Mouse (Mus musculus) stomach, embryonic 14.5 days (tissue): ENCODE results near the gene Nod1. TPM values are rescaled to one million over a fixed set of nuclear protein-coding genes. Genes with fewer than 3 reads are reported as not detected.

Experiments used
- ATAC-seq: fragments of 200-750 bp; cut with Nextera tagmentation; 2 replicates; pipeline ENCODE4 v1.8.0; 2017; ENCODE audit warnings: low read depth, moderate TSS enrichment; ENCODE audit not compliant: insufficient number of reproducible peaks, insufficient read depth, low FRiP score
- H3K27ac ChIP-seq: fragments of 300-500 bp; sonication (generic); 2 replicates; pipeline ENCODE4 v1.5.1; 2014; ENCODE audit warnings: mild to moderate bottlenecking, low read length, moderate library complexity, mixed read lengths
- H3K27me3 ChIP-seq: fragments of 300-500 bp; sonication (generic); 2 replicates; pipeline ENCODE4 v1.6.1; 2014; ENCODE audit warnings: low read length, control low read depth, mixed read lengths; ENCODE audit not compliant: control insufficient read depth, insufficient read depth
- H3K36me3 ChIP-seq: fragments of 300-500 bp; sonication (generic); 2 replicates; pipeline ENCODE4 v1.6.1; 2014; ENCODE audit warnings: mild to moderate bottlenecking, control low read depth, low read length, moderate library complexity, mixed read lengths; ENCODE audit not compliant: control insufficient read depth, insufficient read depth
- H3K4me1 ChIP-seq: fragments of 300-500 bp; sonication (generic); 2 replicates; pipeline ENCODE4 v1.6.1; 2014; ENCODE audit warnings: low read length, control low read depth, mixed read lengths; ENCODE audit not compliant: control insufficient read depth, insufficient read depth
- H3K4me2 ChIP-seq: fragments of 300-500 bp; sonication (generic); replicated peaks from 2 replicates; pipeline ENCODE4 v1.6.1; 2014; ENCODE audit warnings: low read depth, low read length, control low read depth
- H3K4me3 ChIP-seq: fragments of 300-500 bp; sonication (generic); 2 replicates; pipeline ENCODE4 v1.5.1; 2014; ENCODE audit warnings: low read depth, low read length, control low read depth
- H3K9ac ChIP-seq: fragments of 300-500 bp; sonication (generic); replicated peaks from 2 replicates; pipeline ENCODE4 v1.6.1; 2014; ENCODE audit warnings: low read depth, mild to moderate bottlenecking, control low read depth, low read length, moderate library complexity, mixed read lengths
- H3K9me3 ChIP-seq: fragments of 300-500 bp; sonication (generic); 2 replicates; pipeline ENCODE4 v1.6.1; 2016; ENCODE audit warnings: low read depth, low read length, control low read depth; ENCODE audit not compliant: control insufficient read depth
- WGBS: fragments of 180-500 bp; shearing (Covaris S2); extraction: QIAGEN DNeasy Blood & Tissue Kit; methylation state at CpG from one replicate; pipeline ENCODE4 v1.1.7; 2014; 5-methylcytosine and 5-hydroxymethylcytosine counted together
- polyA plus RNA-seq: library from polyadenylated mRNA; unstranded; fragments of >200 nt; fragmentation: Nextera tagmentation; extraction: Ambion mirVana; gene quantifications from 2 replicates; pipeline ENCODE4 v1.2.1, GENCODE M21; 2014

Nod1 gene
- 5.6 and 5.9 TPM in 2 replicates for polyA plus RNA-seq

DNA sequence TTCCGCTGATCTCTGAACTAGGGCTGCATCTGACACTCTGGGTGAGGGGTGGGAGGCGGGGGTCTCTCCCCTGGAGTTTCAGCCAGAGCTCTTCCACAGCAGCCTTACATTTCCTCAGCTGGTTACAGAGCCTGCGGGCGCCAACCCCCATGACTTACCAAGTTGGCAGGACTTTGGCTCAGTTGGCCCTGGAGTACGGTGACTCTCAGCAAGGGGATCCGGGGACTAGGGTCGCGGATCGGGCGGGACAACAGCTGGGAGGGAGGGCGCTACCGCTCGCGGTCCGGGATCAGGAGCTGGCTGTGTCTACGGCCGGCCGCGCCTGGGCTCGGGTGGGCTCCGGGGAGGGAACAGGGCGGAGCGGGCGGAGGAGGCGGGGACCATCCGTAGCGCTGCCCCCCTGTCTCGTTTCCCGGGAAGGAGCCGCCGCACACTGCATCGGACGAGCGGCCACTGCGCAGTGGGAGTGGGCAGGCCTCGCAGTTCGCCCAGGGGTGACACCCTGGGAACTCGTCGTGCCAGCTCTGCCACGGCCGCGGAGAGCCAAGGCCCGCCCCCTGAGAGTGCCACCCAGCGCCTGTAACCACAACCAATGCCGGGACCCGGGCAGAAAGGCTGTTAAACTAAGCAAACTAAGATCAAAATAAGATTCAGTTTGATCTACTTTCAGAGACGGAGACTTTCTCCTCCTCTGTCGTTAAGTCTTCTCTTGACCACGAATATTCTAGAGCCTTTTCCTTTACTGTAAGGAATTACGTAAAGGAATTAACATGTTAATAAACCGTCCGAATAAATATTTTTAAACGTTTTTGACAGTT lies at the start of gene Nod1:
Gene Nod1 (minus strand): TSS at position 502 of the 818 bp plus-strand sequence.
- 1% methylated on average over 53 of the region's 53 CpGs for whole genome bisulfite sequencing
- H3K27ac ChIP-seq = peak within 1 kb of the TSS; percentile 33; the same call in 1 of the 2 replicates
- ATAC-seq = peak; percentile 89

DNA sequence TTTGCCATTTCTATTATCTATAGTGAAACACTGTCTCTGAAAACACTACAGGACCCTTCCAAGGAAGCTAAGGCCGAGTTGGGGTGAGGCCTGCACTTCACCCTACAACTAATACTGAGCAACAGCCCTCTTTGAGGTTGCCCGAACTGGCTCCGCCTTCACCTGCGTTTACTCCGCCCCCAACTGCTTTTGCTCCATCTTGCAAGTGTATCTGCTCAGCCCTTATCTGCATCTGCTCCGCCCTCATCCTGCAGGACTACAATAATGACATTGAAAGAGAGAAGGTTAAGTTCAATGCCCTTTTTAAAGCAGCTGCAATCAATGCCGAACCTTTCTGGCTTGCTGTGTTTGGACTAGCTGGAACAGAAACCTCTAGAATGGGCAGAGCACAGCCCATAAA lies 49.4 kb upstream of the Nod1 start:
- 83% methylated on average over 7 of the region's 7 CpGs for WGBS
- Histone ChIP-seq H3K27me3 (no peaks in the 10 kb centered on the region), H3K4me2 (no peak overlapping the region), H3K9ac (no peak overlapping the region), H3K4me3 (no peak overlapping the region), H3K27ac (no peak overlapping the region), H3K9me3 (no peaks in the 10 kb centered on the region), H3K4me1 (peaks cover 3% of the 10 kb centered on the region; the same call in 1 of the 2 replicates), H3K36me3 (no peaks in the 10 kb centered on the region)
- no peak for ATAC-seq

More for the DNA sequence above, at the start of gene Nod1:
- Histone ChIP-seq H3K27me3 (no peaks in the 10 kb centered on the region), H3K4me1 (peaks cover 4% of the 10 kb centered on the region; the same call in 1 of the 2 replicates), H3K4me2 (peak within 1 kb of the TSS; percentile 72), H3K9me3 (no peaks in the 10 kb centered on the region), H3K9ac (peak within 1 kb of the TSS; percentile 61), H3K36me3 (no peaks in the 10 kb centered on the region), H3K4me3 (peak within 1 kb of the TSS; percentile 53)

DNA sequence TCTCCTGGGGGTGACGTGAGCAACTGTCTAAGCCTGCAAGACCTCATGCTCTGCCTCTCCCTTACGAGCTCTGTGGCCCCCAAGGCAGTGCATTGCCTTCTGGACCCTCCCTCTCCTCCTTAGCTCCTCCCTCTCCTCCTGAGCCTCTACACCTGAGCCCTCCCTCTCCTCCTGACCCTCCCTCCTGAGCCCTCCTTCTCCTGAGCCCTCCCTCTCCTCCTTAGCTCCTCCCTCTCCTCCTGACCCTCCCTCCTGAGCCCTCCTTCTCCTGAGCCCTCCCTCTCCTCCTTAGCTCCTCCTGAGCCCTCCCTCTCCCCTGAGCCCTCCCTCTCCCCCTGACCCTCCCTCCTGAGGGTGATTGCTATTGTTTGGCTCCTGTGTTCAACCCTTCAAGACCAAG lies 46.0 kb upstream of the Nod1 start:
- H3K9me3 ChIP-seq = no peaks in the 10 kb centered on the region
- no peak overlapping the region for H3K27ac ChIP-seq
- no peak overlapping the region for H3K4me3 ChIP-seq
- H3K9ac ChIP-seq = no peak overlapping the region
- H3K4me2 ChIP-seq = no peak overlapping the region
- H3K4me1 ChIP-seq = peaks cover 3% of the 10 kb centered on the region; the same call in 1 of the 2 replicates
- 50% methylated on average over 2 of the region's 2 CpGs for WGBS
- H3K27me3 ChIP-seq = no peaks in the 10 kb centered on the region
- no peak for ATAC-seq
- no peaks in the 10 kb centered on the region for H3K36me3 ChIP-seq

DNA sequence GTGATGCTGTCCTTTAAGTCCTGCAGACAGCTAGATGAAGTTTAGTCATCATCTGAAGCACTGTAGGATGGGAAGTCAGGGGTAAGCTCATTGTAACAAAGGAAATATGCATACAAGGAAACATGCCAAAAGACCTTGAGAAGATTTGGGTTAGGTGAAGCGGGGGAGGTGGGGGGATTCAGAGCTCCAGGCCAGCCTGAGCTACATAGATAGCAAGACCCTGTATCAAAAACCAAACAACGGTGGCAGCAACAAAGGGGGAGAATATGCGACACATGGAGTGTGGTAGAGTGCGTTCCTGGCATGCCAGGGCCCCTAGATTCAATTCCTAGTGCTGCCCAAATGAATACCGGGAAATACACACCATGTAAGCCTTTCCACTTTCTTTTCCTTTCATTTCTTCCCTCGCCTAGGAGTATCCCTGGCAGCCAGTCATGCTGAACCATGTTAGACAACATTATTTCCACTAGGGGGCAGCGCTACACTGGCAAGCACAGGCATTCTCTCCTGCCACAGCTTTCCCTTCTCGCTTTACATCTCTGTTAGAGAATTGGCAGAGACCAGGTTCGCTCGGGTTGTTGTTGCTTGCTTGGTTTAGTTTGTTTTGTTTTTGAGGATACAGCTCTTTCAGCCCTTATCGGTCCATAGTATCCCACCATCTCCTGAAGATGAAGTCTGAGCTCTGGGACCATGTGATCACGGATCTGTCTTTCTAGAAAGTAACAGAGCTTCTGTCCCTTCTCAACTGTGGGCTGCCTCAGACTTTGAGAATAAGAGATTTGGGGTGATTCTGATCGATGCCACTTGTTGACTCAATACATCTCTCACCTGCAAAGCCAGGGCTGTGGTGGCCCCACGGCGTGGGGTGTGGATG lies 44.5 kb upstream of the Nod1 start:
- 29% methylated on average over 15 of the region's 15 CpGs for WGBS

DNA sequence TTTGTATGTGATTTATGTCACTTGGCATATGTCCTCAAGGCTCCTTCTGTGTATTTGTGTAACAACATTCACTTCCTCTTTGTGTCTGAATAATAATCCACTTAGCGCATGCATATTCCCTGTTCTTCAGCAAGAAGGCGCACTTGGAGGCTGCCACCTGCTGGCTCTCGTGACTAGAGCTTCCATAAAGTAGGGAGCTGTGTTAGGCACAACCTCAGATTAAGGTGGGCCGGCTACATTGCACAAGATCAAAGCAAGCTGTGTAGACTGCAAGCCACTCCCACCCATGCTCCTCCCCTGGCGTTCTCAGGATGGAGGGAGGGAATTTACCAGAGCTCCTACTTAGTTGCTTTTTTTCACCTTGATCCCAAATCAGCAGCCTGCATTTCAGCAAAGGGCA lies 43.8 kb upstream of the Nod1 start:
- no peak overlapping the region for H3K4me3 ChIP-seq
- no peak overlapping the region for H3K27ac ChIP-seq
- H3K27me3 ChIP-seq = no peaks in the 10 kb centered on the region
- no peaks in the 10 kb centered on the region for H3K9me3 ChIP-seq
- no peaks in the 10 kb centered on the region for H3K36me3 ChIP-seq
- no peak for ATAC-seq
- no peak overlapping the region for H3K9ac ChIP-seq
- H3K4me2 ChIP-seq = no peak overlapping the region
- WGBS = 10% methylated on average over 5 of the region's 5 CpGs
- peaks cover 3% of the 10 kb centered on the region; the same call in 1 of the 2 replicates for H3K4me1 ChIP-seq

More for the DNA sequence above, 44.5 kb upstream of the Nod1 start:
- Histone ChIP-seq H3K9ac (no peak overlapping the region), H3K9me3 (no peaks in the 10 kb centered on the region), H3K27me3 (no peaks in the 10 kb centered on the region), H3K4me1 (peaks cover 3% of the 10 kb centered on the region; the same call in 1 of the 2 replicates), H3K36me3 (no peaks in the 10 kb centered on the region), H3K27ac (no peak overlapping the region), H3K4me2 (no peak overlapping the region; the same call in 1 of the 2 replicates), H3K4me3 (no peak overlapping the region)
- ATAC-seq = peak; percentile 66; the same call in 1 of the 2 replicates

DNA sequence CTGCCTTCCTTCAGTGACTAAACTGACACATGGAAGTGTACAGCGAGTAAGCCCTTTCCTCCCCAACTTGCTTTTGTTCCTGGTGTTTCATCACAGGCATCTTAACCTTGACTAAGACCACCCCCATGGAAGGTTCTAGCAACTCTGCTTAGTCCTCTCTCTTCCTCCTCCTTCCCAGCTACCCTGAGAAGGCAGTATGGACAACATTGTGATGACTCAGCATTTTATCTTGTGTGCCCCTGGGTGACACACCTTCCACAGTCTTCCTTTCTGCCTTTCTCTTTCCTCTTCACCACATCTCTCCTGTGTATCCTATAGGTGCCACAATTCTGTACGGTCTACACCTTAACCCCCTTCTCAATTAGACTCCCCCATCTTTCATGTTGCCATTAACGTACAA lies 41.8 kb upstream of the Nod1 start:
- H3K27ac ChIP-seq = no peak overlapping the region
- ATAC-seq = no peak
- WGBS = 86% methylated on average over 3 of the region's 3 CpGs

DNA sequence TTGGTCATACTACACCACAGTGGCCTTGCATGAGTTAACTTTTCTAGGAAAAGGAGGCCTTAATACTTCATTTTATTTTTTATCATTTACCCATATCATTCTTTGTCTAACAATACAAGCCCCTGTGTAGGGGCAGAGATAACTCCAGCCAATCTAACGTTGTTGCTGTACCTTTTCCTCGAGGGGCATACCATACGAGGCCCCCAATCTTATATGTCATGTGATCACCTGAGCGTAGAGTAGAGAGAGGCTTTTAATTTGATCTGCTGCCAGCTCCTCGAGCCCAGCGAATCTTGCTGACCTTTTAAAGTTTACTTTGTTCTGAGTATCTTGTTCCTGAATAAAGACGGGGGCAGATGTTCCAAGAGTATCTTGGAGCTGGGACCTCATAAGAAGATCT lies 40.1 kb upstream of the Nod1 start:
- 60% methylated on average over 7 of the region's 7 CpGs for WGBS
- ATAC-seq = no peak
- no peak overlapping the region for H3K9ac ChIP-seq
- H3K36me3 ChIP-seq = no peaks in the 10 kb centered on the region
- no peak overlapping the region for H3K4me2 ChIP-seq
- no peaks in the 10 kb centered on the region for H3K27me3 ChIP-seq
- H3K27ac ChIP-seq = no peak overlapping the region
- no peaks in the 10 kb centered on the region for H3K9me3 ChIP-seq
- no peak overlapping the region for H3K4me3 ChIP-seq
- H3K4me1 ChIP-seq = peaks cover 1% of the 10 kb centered on the region; the same call in 1 of the 2 replicates

More for the DNA sequence above, 41.8 kb upstream of the Nod1 start:
- Histone ChIP-seq H3K9me3 (no peaks in the 10 kb centered on the region), H3K4me3 (no peak overlapping the region), H3K4me1 (peaks cover 3% of the 10 kb centered on the region; the same call in 1 of the 2 replicates), H3K36me3 (no peaks in the 10 kb centered on the region), H3K27me3 (no peaks in the 10 kb centered on the region), H3K9ac (no peak overlapping the region), H3K4me2 (no peak overlapping the region)

DNA sequence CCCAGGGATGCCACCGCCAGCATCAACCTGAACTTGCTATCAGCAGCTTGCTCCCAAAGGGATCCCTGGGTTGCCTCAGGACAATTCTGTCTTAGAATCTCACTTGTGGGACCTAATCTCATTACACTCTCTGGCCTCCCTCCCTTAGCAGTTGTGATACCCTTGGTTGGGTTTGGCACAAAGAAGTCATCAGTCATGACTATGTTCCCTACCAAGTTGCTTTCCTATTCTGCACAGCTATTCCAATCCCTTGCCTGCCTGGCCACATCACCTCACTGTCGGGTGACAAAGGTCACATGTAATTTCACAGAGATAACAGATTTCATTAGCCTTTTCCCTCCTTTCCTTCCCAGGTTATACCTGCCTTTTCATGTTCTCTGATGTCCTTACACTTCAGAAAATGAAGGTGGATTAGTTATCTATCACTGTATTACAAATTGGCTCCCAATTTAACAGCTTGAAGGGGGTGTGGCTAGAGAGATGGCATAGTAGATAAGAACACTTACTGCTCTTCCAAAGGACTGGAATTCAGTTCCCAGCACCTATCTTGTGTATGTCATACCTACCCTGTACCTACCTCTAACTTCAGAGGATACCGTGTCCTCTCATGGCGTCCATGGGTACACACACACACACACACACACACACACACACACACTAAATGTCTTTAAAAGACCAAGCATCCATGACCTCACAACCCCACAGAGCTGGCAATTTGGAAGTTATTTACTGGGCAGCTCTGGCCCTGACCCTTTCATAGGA lies 38.1 kb upstream of the Nod1 start:
- 64% methylated on average over 4 of the region's 4 CpGs for WGBS
- Histone ChIP-seq H3K4me3 (no peak overlapping the region), H3K4me1 (no peaks in the 10 kb centered on the region), H3K4me2 (no peak overlapping the region), H3K27me3 (no peaks in the 10 kb centered on the region), H3K27ac (no peak overlapping the region), H3K36me3 (no peaks in the 10 kb centered on the region), H3K9ac (no peak overlapping the region), H3K9me3 (no peaks in the 10 kb centered on the region)
- ATAC-seq = no peak
